In the genomic region with DNA sequence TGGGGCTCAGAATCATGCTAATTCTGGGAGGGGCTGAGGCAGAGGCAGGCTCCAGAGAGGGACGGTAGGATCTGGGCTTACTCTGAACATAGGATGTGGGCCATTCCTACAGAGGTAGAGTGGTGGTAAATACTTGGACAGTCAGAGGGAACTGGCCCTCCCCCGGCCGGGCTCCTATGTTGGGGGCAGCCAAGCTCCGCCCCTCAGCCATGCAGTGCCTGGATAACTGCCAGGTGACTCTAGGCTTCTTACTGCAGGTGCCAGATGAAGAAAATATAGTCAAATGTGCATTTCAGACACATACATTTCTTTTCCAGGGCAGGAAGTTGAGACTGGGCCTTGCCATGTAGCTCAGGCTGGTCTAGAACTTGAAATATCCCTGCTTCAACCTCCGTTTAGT, we compare ENCODE assay signal across 1 mouse cellular context.
TF ChIP-seq lines count a peak whose summit lies in the region.

No protein-coding gene starts in this region.

TF ChIP-seq in MEL, 35 proteins besides CTCF, POLR2A, EP300 and RAD21:
- TF ChIP-seq ZMIZ1 (IDR thresholded peaks at IDR 0.05; ENCODE audit: low read depth, low read length) (no peak), GABPA (IDR thresholded peaks at IDR 0.05; ENCODE audit: low read depth, low read length) (no peak), NELFE (IDR thresholded peaks at IDR 0.05; ENCODE audit: low read depth, low read length) (no peak), MXI1 (IDR thresholded peaks at IDR 0.05; ENCODE audit: low read depth, low read length) (peak; percentile 35; the same call in 1 of the 2 replicates), MYB (IDR thresholded peaks at IDR 0.05; ENCODE audit: low read depth, low read length) (no peak), UBTF (IDR thresholded peaks at IDR 0.05; ENCODE audit: borderline replicate concordance, insufficient read depth, low read depth, low read length) (no peak), ETS1 (IDR thresholded peaks at IDR 0.05; ENCODE audit: low read depth, low read length) (no peak), SIN3A (IDR thresholded peaks at IDR 0.05; ENCODE audit: low read length) (no peak; the same call in 1 of the 2 replicates), ZKSCAN1 (IDR thresholded peaks at IDR 0.05; ENCODE audit: low read depth, low read length) (no peak), TAL1 (IDR thresholded peaks at IDR 0.05; ENCODE audit: low read length) (no peak), POLR2AphosphoS5 (IDR thresholded peaks at IDR 0.05; ENCODE audit: borderline replicate concordance, low read depth, low read length) (no peak), CHD1 (IDR thresholded peaks at IDR 0.05; ENCODE audit: low read depth, low read length) (no peak), ZC3H11A (IDR thresholded peaks at IDR 0.05; ENCODE audit: low read depth, low read length) (no peak), E2F4 (IDR thresholded peaks at IDR 0.05; ENCODE audit: borderline replicate concordance, low read depth, low read length) (no peak), MAX (IDR thresholded peaks at IDR 0.05; ENCODE audit: low read length) (no peak), MEF2A (IDR thresholded peaks at IDR 0.05; ENCODE audit: extremely low read depth, insufficient replicate concordance, low read depth, low read length, poor library complexity, severe bottlenecking) (0 out of 2 replicates have a peak, but pooled peaks have one; percentile 5)
